Mouse (Mus musculus) monocyte, adult 59 days (primary cell): ENCODE measurements around the gene Ccar1. TPM values are rescaled to one million over a fixed set of nuclear protein-coding genes. Genes with fewer than 3 reads are reported as not detected.

ENCODE experiments used
- total RNA-seq, 2 experiments: library from RNA; stranded (reverse); gene quantifications; one replicate each; pipeline ENCODE4 v1.2.4; 2023

The Ccar1 gene
- 10 to 100 TPM; 85.5 to 89.2 TPM for total RNA-seq

DNA sequence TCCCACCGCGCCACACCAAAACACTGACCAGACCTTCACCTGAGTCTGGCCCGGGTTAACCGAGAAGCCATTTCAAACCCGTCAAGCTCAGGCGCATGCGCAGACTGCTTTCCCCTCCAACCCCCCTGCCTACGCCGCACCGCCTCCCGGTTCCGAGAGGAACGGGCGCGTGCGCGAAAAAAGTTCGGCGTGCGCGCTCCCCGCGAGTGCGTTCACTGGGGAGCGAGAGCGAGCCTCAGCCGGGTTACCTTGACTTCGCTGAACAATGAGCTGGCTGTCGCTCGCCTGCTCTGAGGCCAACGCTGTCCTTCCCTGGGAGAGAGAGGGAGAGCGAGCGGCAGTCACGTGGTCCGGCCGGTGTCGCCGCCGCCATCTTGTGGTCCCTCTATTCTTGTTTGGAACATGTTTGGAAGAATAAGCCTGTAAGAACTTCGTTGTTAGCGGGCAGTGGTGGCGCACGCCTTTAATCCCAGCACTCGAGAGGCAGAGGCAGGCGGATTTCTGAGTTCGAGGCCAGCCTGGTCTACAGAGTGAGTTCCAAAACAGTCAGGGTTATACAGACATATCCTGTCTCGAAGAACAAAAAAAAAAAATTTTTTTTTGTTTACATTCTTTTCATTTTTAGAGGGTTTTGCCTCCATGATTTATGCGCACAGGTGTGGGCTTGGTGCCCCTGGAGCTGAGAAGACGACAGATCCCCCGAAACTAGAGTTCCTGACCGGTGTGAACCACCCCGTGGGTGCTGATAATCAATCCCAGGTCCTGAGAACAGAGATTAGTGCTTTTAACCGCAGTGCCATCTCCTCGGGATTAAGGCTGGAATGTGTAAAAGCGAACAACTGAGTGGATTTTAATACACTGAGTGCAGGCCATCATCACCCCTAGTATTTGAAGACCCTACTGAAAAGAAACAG lies at the start of gene Ccar1:
Gene Ccar1 (minus strand): TSS at position 110 of the 914 bp plus-strand sequence.

DNA sequence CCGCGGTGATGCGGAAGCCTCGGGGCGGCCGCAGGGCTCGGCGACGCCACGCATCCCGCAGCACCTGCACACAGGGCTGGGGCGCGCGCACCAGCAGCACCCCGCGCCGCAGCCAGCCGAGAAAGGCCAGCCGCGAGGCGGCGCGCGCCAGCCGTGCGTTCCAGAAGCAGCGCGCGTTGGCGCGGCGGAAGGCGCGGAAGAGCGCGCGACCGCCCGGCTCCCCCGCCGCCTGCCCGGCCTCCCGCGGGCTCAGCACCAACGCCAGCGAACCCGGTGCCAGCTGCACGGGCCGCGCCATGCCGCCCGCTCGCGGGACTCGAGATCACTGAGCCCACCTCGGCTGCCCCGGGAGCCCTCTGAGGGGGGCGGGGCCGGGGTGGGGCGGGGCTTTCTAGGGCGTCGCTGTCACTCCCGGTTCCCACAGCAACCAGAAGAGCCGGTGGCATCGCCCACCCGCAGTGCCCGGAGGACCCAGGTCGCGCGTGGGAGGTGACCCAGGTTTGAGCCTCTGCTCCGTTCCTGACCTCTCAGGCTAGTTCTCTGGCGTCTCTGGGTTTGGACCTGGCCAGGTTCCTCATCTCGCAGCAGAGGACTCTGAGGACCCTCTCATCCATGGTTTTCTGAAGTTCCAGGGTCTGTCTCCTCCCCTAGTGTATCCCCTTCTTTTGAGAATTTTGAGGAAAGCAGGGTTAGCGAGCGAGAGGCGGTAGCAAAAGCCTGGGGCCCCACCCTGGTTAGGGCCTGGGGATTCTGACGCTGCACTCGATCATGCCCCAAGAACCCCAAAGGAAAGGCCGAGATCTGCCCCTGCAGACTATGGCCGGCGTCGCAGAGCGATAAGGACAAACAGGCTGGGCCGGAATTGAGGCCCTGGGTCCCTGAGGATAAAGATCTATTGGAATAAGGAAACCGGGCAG lies 66.1 kb downstream of the Ccar1 start, which contains the start of gene Stox1:
Gene Stox1 (minus strand): TSS at position 358 of the 917 bp plus-strand sequence.

Other genes starting within 250 kb of the Ccar1 start
- gene Kif1bp, start 213.8 kb downstream of the Ccar1 start, total RNA-seq, result 10 to 100 TPM; 18.5 to 20.6 TPM
- gene Ddx21, start 190.0 kb downstream of the Ccar1 start, total RNA-seq, result 10 to 100 TPM; 86.4 to 94.0 TPM
- 10 to 100 TPM; 78.8 to 82.7 TPM for gene Ddx50, start 141.1 kb downstream of the Ccar1 start, total RNA-seq
- gene Stox1, start 66.2 kb downstream of the Ccar1 start, total RNA-seq, result not detected
- 1 to 10 TPM; 1.3 to 1.5 TPM for gene Tet1, start 116.7 kb upstream of the Ccar1 start, total RNA-seq
- gene Slc25a16, start 128.3 kb upstream of the Ccar1 start, total RNA-seq, result 10 to 100 TPM; 12.8 to 12.9 TPM
- 10 to 100 TPM; 87.9 to 97.2 TPM for gene Dna2, start 154.7 kb upstream of the Ccar1 start, total RNA-seq
- gene Rufy2, start 187.9 kb upstream of the Ccar1 start, total RNA-seq, result 10 to 100 TPM; 10.3 to 11.3 TPM
- 10 to 100 TPM; 50.2 to 52.4 TPM for gene Hnrnph3, start 231.9 kb upstream of the Ccar1 start, total RNA-seq
- gene Pbld2, start 232.0 kb upstream of the Ccar1 start, total RNA-seq, result under 1 TPM in 1 of 2 experiments, not detected in 1; 0.76 TPM